Mouse (Mus musculus): ENCODE results near the gene A830031A19Rik.

GRCm38 (mm10) chr11:24079392-24080391 is 4.8 kb upstream of the A830031A19Rik start:
- TF ChIP-seq EP300 (IDR thresholded peaks at IDR 0.05) (no peak), CTCF (IDR thresholded peaks at IDR 0.05) (no peak)

Data from lung, postnatal 0 days (tissue).